Comparison of ENCODE assay signal across 9 mouse cellular contexts in the genomic region with DNA sequence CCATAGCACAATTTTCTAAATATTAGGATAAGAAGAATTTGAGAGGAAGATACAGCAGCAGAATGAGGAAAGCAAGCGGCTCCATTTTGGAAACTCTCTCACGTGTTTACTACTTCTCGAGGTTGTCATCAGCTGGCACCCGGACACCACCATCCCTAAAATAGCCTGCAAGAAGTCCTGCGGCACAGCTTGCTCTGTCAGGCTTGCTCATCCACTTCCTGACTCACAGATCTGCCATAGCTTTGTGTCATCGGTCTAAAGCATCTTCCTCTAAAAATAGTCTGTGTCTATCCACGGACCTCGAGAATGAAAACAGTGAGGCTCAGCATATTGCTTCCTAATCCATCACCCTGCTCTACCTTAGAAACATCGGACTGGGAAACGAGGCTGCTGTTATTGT.
DNase-seq lines count a peak whose midpoint lies in the region; ATAC-seq and TF ChIP-seq lines count a peak whose summit lies in the region.
"Had no signal": no experiment of that assay in that cellular context is flagged by ENCODE, and none has a peak within 500 bp of the region (broad histone marks: within the 10 kb centered on the region; RNA-seq: fewer than 3 reads in every experiment).

No protein-coding gene starts in this region.

- DNase-seq in forebrain, postnatal 0 days: peak; percentile 8
- peak; percentile 18 to 22 for DNase-seq in cerebellum, postnatal 36 days
- DNase-seq in left cerebral cortex, postnatal 36 days (ENCODE audit: low spot score in 2 of 2): peak; percentile 36 to 39
- no peak for DNase-seq in ovary, postnatal 10 days (ENCODE audit: low spot score)
- no peak for DNase-seq in hindbrain, embryonic 11.5 days (ENCODE audit: low spot score)

- H3K27ac ChIP-seq in forebrain, postnatal 0 days (ENCODE audit: low read depth, low read length): no peak overlapping the region
- no peak overlapping the region for H3K27ac ChIP-seq in forebrain, embryonic 16.5 days (ENCODE audit: low read length)
- H3K27ac ChIP-seq in heart, embryonic 16.5 days (ENCODE audit: low read length): no peak overlapping the region
- no peak overlapping the region for H3K27ac ChIP-seq in hindbrain, embryonic 11.5 days (ENCODE audit: low read depth, low read length)
- H3K27ac ChIP-seq: neural tube, embryonic 12.5 days had no signal

- TF ChIP-seq CTCF in forebrain, postnatal 0 days (IDR thresholded peaks at IDR 0.05; ENCODE audit: low read depth): no peak

- 84% methylated on average over 10 of the region's 10 CpGs for WGBS in forebrain, postnatal 0 days
- WGBS in forebrain, embryonic 16.5 days: 92% methylated on average over 10 of the region's 10 CpGs
- 39% methylated on average over 10 of the region's 10 CpGs for WGBS in heart, embryonic 16.5 days
- WGBS in hindbrain, embryonic 11.5 days: 77% methylated on average over 10 of the region's 10 CpGs

- peak; percentile 54 for ATAC-seq in forebrain, postnatal 0 days
- ATAC-seq in forebrain, embryonic 16.5 days: no peak
- peak; percentile 70; the same call in 1 of the 2 replicates for ATAC-seq in heart, embryonic 16.5 days (replicated peaks; ENCODE audit: extremely low read depth, insufficient read depth, low FRiP score)
- ATAC-seq in megakaryocyte, adult 5-6 weeks (ENCODE audit: poor library complexity, severe bottlenecking): no peak
- no peak for ATAC-seq in hindbrain, embryonic 11.5 days (ENCODE audit: low FRiP score)

- no peaks in the 10 kb centered on the region for H3K36me3 ChIP-seq in forebrain, postnatal 0 days (ENCODE audit: insufficient read depth)
- H3K36me3 ChIP-seq in forebrain, embryonic 16.5 days (ENCODE audit: control insufficient read depth, insufficient read depth): no peaks in the 10 kb centered on the region
- H3K36me3 ChIP-seq in heart, embryonic 16.5 days (ENCODE audit: control insufficient read depth, insufficient read depth): no peaks in the 10 kb centered on the region
- no peaks in the 10 kb centered on the region for H3K36me3 ChIP-seq in hindbrain, embryonic 11.5 days (ENCODE audit: control insufficient read depth, insufficient read depth, low read length)
- H3K36me3 ChIP-seq: neural tube, embryonic 12.5 days had no signal

- no peak overlapping the region for H3K4me2 ChIP-seq in forebrain, postnatal 0 days (ENCODE audit: low read depth)
- H3K4me2 ChIP-seq in forebrain, embryonic 16.5 days (ENCODE audit: low read length): no peak overlapping the region
- peak overlapping the region; percentile 55 for H3K4me2 ChIP-seq in heart, embryonic 16.5 days (ENCODE audit: low read depth, low read length)
- no peak overlapping the region for H3K4me2 ChIP-seq in hindbrain, embryonic 11.5 days (replicated peaks; ENCODE audit: low read depth, low read length)
- H3K4me2 ChIP-seq: neural tube, embryonic 12.5 days had no signal

- no peaks in the 10 kb centered on the region for H3K27me3 ChIP-seq in forebrain, postnatal 0 days (ENCODE audit: insufficient read depth, low read length)
- H3K27me3 ChIP-seq in forebrain, embryonic 16.5 days (replicated peaks; ENCODE audit: control insufficient read depth, insufficient read depth, low read length): no peaks in the 10 kb centered on the region
- no peaks in the 10 kb centered on the region for H3K27me3 ChIP-seq in heart, embryonic 16.5 days (ENCODE audit: control insufficient read depth, insufficient read depth, low read length)
- H3K27me3 ChIP-seq in hindbrain, embryonic 11.5 days (ENCODE audit: control insufficient read depth, insufficient read depth, low read length): no peaks in the 10 kb centered on the region
- H3K27me3 ChIP-seq: neural tube, embryonic 12.5 days had no signal

- no peak overlapping the region for H3K9ac ChIP-seq in forebrain, postnatal 0 days
- no peak overlapping the region for H3K9ac ChIP-seq in forebrain, embryonic 16.5 days (replicated peaks; ENCODE audit: low read depth, low read length)
- no peak overlapping the region for H3K9ac ChIP-seq in heart, embryonic 16.5 days (ENCODE audit: low read length)
- no peak overlapping the region for H3K9ac ChIP-seq in hindbrain, embryonic 11.5 days (ENCODE audit: low read depth, low read length)
- H3K9ac ChIP-seq: neural tube, embryonic 12.5 days had no signal

- intact Hi-C loops in left cerebral cortex, postnatal 36 days (cut with DNase I): no loop called here

- no peaks in the 10 kb centered on the region for H3K9me3 ChIP-seq in forebrain, postnatal 0 days (ENCODE audit: low read length)
- H3K9me3 ChIP-seq in forebrain, embryonic 16.5 days (ENCODE audit: control insufficient read depth, low read length): no peaks in the 10 kb centered on the region
- H3K9me3 ChIP-seq in heart, embryonic 16.5 days (replicated peaks; ENCODE audit: control insufficient read depth, low read length): no peaks in the 10 kb centered on the region
- no peaks in the 10 kb centered on the region for H3K9me3 ChIP-seq in hindbrain, embryonic 11.5 days (ENCODE audit: control insufficient read depth, low read length)
- H3K9me3 ChIP-seq: neural tube, embryonic 12.5 days had no signal

- no peak overlapping the region for H3K4me3 ChIP-seq in forebrain, postnatal 0 days (ENCODE audit: low read depth, low read length)
- no peak overlapping the region for H3K4me3 ChIP-seq in forebrain, embryonic 16.5 days (replicated peaks; ENCODE audit: low read length)
- H3K4me3 ChIP-seq in heart, embryonic 16.5 days (ENCODE audit: low read length): peak overlapping the region; percentile 32
- H3K4me3 ChIP-seq in hindbrain, embryonic 11.5 days (ENCODE audit: low read depth, low read length): no peak overlapping the region
- H3K4me3 ChIP-seq: neural tube, embryonic 12.5 days had no signal

- no peaks in the 10 kb centered on the region for H3K4me1 ChIP-seq in forebrain, postnatal 0 days (ENCODE audit: insufficient read depth)
- H3K4me1 ChIP-seq in forebrain, embryonic 16.5 days (replicated peaks; ENCODE audit: control insufficient read depth, insufficient read depth, low read length): no peaks in the 10 kb centered on the region
- H3K4me1 ChIP-seq in heart, embryonic 16.5 days (ENCODE audit: control insufficient read depth, insufficient read depth, low read length): peaks cover 9% of the 10 kb centered on the region
- H3K4me1 ChIP-seq in hindbrain, embryonic 11.5 days (replicated peaks; ENCODE audit: control insufficient read depth, insufficient read depth, low read length): no peaks in the 10 kb centered on the region
- H3K4me1 ChIP-seq: neural tube, embryonic 12.5 days had no signal

Comparison
In these comparisons a context has a peak if more than half of its experiments do, and no peak if none do; other contexts are left out.
1. ATAC-seq: peak in forebrain, postnatal 0 days (single experiment) and heart, embryonic 16.5 days (single experiment); none in forebrain, embryonic 16.5 days (single experiment), megakaryocyte, adult 5-6 weeks (single experiment) and hindbrain, embryonic 11.5 days (single experiment).
2. DNase-seq: peak in forebrain, postnatal 0 days (single experiment), cerebellum, postnatal 36 days (2 of 2) and left cerebral cortex, postnatal 36 days (2 of 2); none in ovary, postnatal 10 days (single experiment) and hindbrain, embryonic 11.5 days (single experiment).